Mouse (Mus musculus) kidney, postnatal 4 days (tissue): ENCODE results near the gene Fgd1.

ENCODE experiments used
- DNase-seq, 2 experiments: peaks; one replicate each; pipeline ENCODE4 v3.0.0; 2021; ENCODE audit warnings: mixed read lengths in 2 of 2

The Fgd1 gene

GRCm38 (mm10) chrX:151096171-151097058 is 50.5 kb downstream of the Fgd1 start, which contains the start of gene Tsr2:
Tsr2 (minus strand) TSS chrX:151096543.
- DNase-seq: peak; percentile 76 to 84

GRCm38 (mm10) chrX:151107301-151108067 is 61.5 kb downstream of the Fgd1 start:
- DNase-seq: no peak

GRCm38 (mm10) chrX:151116795-151117194 is 70.8 kb downstream of the Fgd1 start:
- peak; percentile 38 to 58 for DNase-seq

GRCm38 (mm10) chrX:151117432-151117831 is 71.5 kb downstream of the Fgd1 start:
- peak; percentile 2 to 21 for DNase-seq

GRCm38 (mm10) chrX:151123933-151124332 is 78.0 kb downstream of the Fgd1 start:
- no peak for DNase-seq

- DNase-seq: no peak
Observed at GRCm38 (mm10) chrX:151130493-151130892, 84.5 kb downstream of the Fgd1 start.

- DNase-seq: peak; percentile 1 to 3
Observed at GRCm38 (mm10) chrX:151132785-151133184, 86.8 kb downstream of the Fgd1 start.
